Mouse (Mus musculus) intestine, embryonic 15.5 days (tissue): Measurements from ENCODE around the gene Spdya. TPM values are rescaled to one million over a fixed set of nuclear protein-coding genes. Genes with fewer than 3 reads are reported as not detected.
A peak's percentile ranks its signal among the peaks of the same experiment; 100 is the strongest.

Experiments used
- ATAC-seq: fragments of 200-750 bp; cut with Nextera tagmentation; 2 replicates; pipeline ENCODE4 v1.8.0; 2017; ENCODE audit warnings: moderate TSS enrichment, moderate library complexity
- H3K27ac ChIP-seq: fragments of 300-500 bp; sonication (generic); 2 replicates; pipeline ENCODE4 v1.5.1; 2015; ENCODE audit warnings: mild to moderate bottlenecking, inconsistent platforms
- H3K27me3 ChIP-seq: fragments of 300-500 bp; sonication (generic); replicated peaks from 2 replicates; pipeline ENCODE4 v1.6.1; 2015; ENCODE audit warnings: inconsistent platforms
- H3K36me3 ChIP-seq: fragments of 300-500 bp; sonication (generic); 2 replicates; pipeline ENCODE4 v1.6.1; 2015; ENCODE audit warnings: inconsistent platforms
- H3K4me1 ChIP-seq: fragments of 300-500 bp; sonication (generic); replicated peaks from 2 replicates; pipeline ENCODE4 v1.6.1; 2015; ENCODE audit warnings: inconsistent platforms
- H3K4me2 ChIP-seq: fragments of 300-500 bp; sonication (generic); replicated peaks from 2 replicates; pipeline ENCODE4 v1.6.1; 2015; ENCODE audit warnings: mild to moderate bottlenecking, inconsistent platforms
- H3K4me3 ChIP-seq: fragments of 300-500 bp; sonication (generic); replicated peaks from 2 replicates; pipeline ENCODE4 v1.5.1; 2015; ENCODE audit warnings: inconsistent platforms
- H3K9ac ChIP-seq: fragments of 300-500 bp; sonication (generic); 2 replicates; pipeline ENCODE4 v1.6.1; 2015; ENCODE audit warnings: inconsistent platforms
- H3K9me3 ChIP-seq: fragments of 300-500 bp; sonication (generic); 2 replicates; pipeline ENCODE4 v1.6.1; 2016; ENCODE audit warnings: inconsistent platforms
- WGBS: fragments of 180-500 bp; shearing (Covaris S2); methylation state at CpG from one replicate; pipeline ENCODE4 v1.1.7; 2015; 5-methylcytosine and 5-hydroxymethylcytosine counted together
- polyA plus RNA-seq: library from polyadenylated mRNA; unstranded; fragments of >200 nt; fragmentation: Nextera tagmentation; extraction: Ambion mirVana; gene quantifications from 2 replicates; pipeline ENCODE4 v1.2.1, GENCODE M21; 2015

The Spdya gene
- polyA plus RNA-seq, 1 experiment from 2014 or later, result 0.48 TPM

GRCm38 (mm10) chr17:71579176-71579705 lies 27.4 kb downstream of the Spdya start:
- 95% methylated on average over 1 of the region's 1 CpGs for WGBS
- Histone ChIP-seq H3K36me3 (no peaks in the 10 kb centered on the region), H3K4me3 (no peak overlapping the region), H3K9me3 (no peaks in the 10 kb centered on the region), H3K27ac (no peak overlapping the region), H3K4me1 (no peaks in the 10 kb centered on the region), H3K9ac (no peak overlapping the region), H3K4me2 (no peak overlapping the region), H3K27me3 (no peaks in the 10 kb centered on the region)
- no peak for ATAC-seq

GRCm38 (mm10) chr17:71597881-71598658 lies 46.2 kb downstream of the Spdya start:
- peak; percentile 75 for ATAC-seq
- under 1% methylated on average over 48 of the region's 48 CpGs for WGBS
- Histone ChIP-seq H3K27me3 (no peaks in the 10 kb centered on the region; the same call in 1 of the 2 replicates), H3K9me3 (no peaks in the 10 kb centered on the region), H3K4me3 (peak overlapping the region; percentile 67), H3K27ac (peak overlapping the region; percentile 81), H3K36me3 (no peaks in the 10 kb centered on the region), H3K4me2 (peak overlapping the region; percentile 83), H3K4me1 (0 out of 2 replicates have a peak, but pooled peaks cover 7% of the 10 kb centered on the region), H3K9ac (peak overlapping the region; percentile 66)

- no peaks in the 10 kb centered on the region; the same call in 1 of the 2 replicates for H3K27me3 ChIP-seq
- H3K9me3 ChIP-seq, result no peaks in the 10 kb centered on the region
- peak overlapping the region; percentile 66 for H3K9ac ChIP-seq
- H3K36me3 ChIP-seq, result no peaks in the 10 kb centered on the region
- peak overlapping the region; percentile 81 for H3K27ac ChIP-seq
- peak overlapping the region; percentile 83 for H3K4me2 ChIP-seq
- WGBS, result 5% methylated on average over 42 of the region's 42 CpGs
- H3K4me1 ChIP-seq, result 0 out of 2 replicates have a peak, but pooled peaks cover 7% of the 10 kb centered on the region
- peak overlapping the region; percentile 67 for H3K4me3 ChIP-seq
- ATAC-seq, result peak; percentile 98
These were observed 47.0 kb downstream of the Spdya start for GRCm38 (mm10) chr17:71598659-71599554.

DNA sequence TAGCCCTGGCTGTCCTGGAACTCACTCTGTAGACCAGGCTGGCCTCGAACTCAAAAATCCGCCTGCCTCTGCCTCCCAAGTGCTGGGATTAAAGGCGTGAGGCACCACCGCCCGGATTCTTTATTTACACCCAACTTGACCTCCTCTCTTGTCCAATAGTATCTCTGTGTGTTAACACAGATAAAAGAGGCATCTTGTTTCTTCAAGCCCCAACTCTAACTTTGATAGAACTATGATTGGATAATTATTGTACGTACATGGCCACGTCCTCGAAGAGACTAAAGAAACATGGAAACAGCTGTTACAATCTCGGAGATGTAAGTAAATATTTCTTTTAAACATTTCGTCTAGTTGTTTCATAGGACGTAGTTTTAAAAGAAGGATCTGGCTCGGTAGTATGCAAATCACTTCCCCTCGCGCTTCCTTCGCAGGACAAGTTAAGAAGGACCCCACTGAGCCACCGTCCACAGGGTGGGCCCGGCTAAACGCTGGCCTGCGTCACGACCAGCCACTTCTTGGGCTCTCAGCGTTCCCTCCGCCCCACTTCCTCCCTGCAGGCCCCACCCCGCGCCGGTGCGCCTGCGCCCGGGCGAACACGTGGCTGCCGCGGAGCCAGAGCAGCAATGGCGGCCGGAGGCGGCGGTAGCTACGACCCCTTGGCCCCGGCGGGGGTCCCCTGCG lies 63.9 kb downstream of the Spdya start, which contains the start of gene Wdr43:
TSS of gene Wdr43 (plus strand) at position 258 of the 681 bp plus-strand sequence.
- peak within 1 kb of the TSS; percentile 66 for H3K4me2 ChIP-seq
- no peaks in the 10 kb centered on the region for H3K9me3 ChIP-seq
- H3K27me3 ChIP-seq, result no peaks in the 10 kb centered on the region
- 5% methylated on average over 40 of the region's 40 CpGs for WGBS
- H3K4me3 ChIP-seq, result peak within 1 kb of the TSS; percentile 95
- H3K4me1 ChIP-seq, result peaks cover 11% of the 10 kb centered on the region
- peak within 1 kb of the TSS; percentile 93 for H3K9ac ChIP-seq
- H3K27ac ChIP-seq, result peak within 1 kb of the TSS; percentile 60
- peak; percentile 99 for ATAC-seq
- H3K36me3 ChIP-seq, result no peaks in the 10 kb centered on the region

GRCm38 (mm10) chr17:71616319-71617032 lies 64.6 kb downstream of the Spdya start:
- peaks cover 11% of the 10 kb centered on the region for H3K4me1 ChIP-seq
- peak overlapping the region; percentile 60 for H3K27ac ChIP-seq
- no peaks in the 10 kb centered on the region for H3K9me3 ChIP-seq
- peak; percentile 81 for ATAC-seq
- no peaks in the 10 kb centered on the region for H3K27me3 ChIP-seq
- peak overlapping the region; percentile 66 for H3K4me2 ChIP-seq
- peak overlapping the region; percentile 93 for H3K9ac ChIP-seq
- H3K36me3 ChIP-seq, result no peaks in the 10 kb centered on the region
- WGBS, result under 1% methylated on average over 59 of the region's 73 CpGs
- peak overlapping the region; percentile 95 for H3K4me3 ChIP-seq

- Histone ChIP-seq H3K27ac (no peak overlapping the region), H3K4me2 (peak overlapping the region; percentile 66), H3K9ac (peak overlapping the region; percentile 93), H3K9me3 (no peaks in the 10 kb centered on the region), H3K4me3 (peak overlapping the region; percentile 95), H3K36me3 (no peaks in the 10 kb centered on the region), H3K4me1 (peaks cover 11% of the 10 kb centered on the region), H3K27me3 (no peaks in the 10 kb centered on the region)
- ATAC-seq, result no peak
- WGBS, result 0% methylated on average over 10 of the region's 10 CpGs
These were observed 65.1 kb downstream of the Spdya start for GRCm38 (mm10) chr17:71617033-71617362.

DNA sequence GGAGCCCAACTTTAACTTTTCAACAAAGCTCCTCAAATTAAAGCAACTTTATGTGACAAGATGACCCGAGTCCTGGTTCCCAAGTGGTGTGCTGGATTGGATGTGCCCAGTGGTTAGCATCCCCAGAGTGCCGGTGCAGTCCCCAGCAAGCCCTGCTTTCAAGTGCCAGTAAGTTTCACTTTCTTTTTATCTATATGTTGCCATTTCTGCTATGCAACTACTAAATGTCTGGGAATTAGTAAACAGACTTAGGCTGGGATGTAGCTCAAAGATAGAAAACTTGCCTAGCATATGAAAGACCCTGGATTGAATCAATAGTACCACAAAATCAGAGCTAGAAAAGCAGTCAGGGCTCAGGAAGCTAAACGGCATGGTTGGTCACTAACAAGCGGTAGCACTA lies 66.1 kb downstream of the Spdya start:
- Histone ChIP-seq H3K4me2 (peak overlapping the region; percentile 66), H3K27me3 (no peaks in the 10 kb centered on the region), H3K4me1 (peaks cover 11% of the 10 kb centered on the region), H3K27ac (no peak overlapping the region), H3K9ac (no peak overlapping the region), H3K36me3 (no peaks in the 10 kb centered on the region), H3K9me3 (no peaks in the 10 kb centered on the region), H3K4me3 (peak overlapping the region; percentile 95)
- no peak for ATAC-seq
- 69% methylated on average over 4 of the region's 4 CpGs for WGBS

DNA sequence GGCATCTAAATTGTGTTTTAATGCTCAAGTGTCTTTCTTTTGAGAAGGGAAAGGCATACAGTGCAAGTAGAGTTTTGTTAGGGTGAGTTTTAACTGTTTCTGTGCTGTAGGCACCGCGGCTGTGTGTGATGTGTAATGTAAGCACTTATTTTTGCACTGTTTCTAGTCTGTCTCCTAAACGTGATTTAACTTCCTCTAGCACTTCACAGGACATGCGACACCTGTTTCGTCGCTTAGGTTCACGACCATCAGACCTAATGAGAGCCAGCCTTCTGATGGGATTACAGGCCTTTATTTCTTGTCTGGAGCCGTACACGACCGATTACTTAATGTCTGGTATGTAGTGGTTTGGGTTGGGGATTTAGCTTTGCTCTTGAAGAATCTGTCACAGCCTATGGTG lies 79.9 kb downstream of the Spdya start:
- Histone ChIP-seq H3K9me3 (no peaks in the 10 kb centered on the region), H3K9ac (no peak overlapping the region), H3K4me3 (no peak overlapping the region), H3K27ac (no peak overlapping the region), H3K27me3 (no peaks in the 10 kb centered on the region), H3K4me1 (no peaks in the 10 kb centered on the region), H3K36me3 (peaks cover 37% of the 10 kb centered on the region), H3K4me2 (no peak overlapping the region)
- ATAC-seq, result no peak
- WGBS, result 81% methylated on average over 10 of the region's 10 CpGs

DNA sequence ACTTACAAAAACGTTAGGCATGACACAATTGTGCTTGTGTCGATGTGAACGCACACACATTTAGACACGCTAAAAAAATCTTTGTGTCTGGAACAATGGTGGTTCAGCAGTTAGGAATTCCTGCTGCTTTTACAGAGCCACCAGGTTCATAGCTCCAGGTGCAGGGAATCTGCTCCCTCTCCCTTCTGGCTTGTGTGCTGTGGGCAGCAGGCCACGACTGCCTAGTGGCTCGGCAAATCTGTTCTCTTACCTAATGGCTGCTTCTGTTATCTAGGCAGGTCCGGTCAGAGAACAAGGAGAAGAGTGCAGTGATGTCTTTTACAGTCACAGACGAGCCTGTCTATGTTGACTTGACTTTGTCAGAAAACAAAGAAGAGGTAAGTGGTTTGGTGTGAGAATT lies 81.5 kb downstream of the Spdya start:
- Histone ChIP-seq H3K4me2 (no peak overlapping the region), H3K4me3 (no peak overlapping the region), H3K27me3 (no peaks in the 10 kb centered on the region), H3K27ac (no peak overlapping the region), H3K4me1 (no peaks in the 10 kb centered on the region), H3K36me3 (peaks cover 31% of the 10 kb centered on the region), H3K9me3 (no peaks in the 10 kb centered on the region), H3K9ac (no peak overlapping the region)
- WGBS, result 90% methylated on average over 8 of the region's 8 CpGs
- ATAC-seq, result no peak

DNA sequence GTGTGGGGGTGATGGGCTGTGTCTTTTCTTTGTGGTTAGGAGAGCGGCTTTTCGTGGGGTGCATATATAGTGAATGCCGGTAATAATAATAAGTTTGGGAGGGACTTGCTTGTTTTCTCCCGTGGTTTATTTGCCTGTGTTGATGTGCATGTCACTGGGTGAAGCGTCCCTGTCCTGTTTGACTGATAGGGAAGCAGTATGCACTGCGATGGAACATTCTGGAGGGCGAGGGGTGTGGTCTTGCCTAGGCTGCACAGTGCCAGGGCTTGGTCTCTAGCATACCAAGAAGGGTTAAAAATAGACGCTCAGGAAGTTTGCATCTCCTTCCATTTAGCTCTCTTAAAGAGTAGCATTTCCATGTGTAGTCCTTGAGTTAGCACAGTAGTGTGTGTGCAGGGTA lies 84.9 kb downstream of the Spdya start:
- no peak overlapping the region for H3K4me3 ChIP-seq
- H3K9me3 ChIP-seq, result no peaks in the 10 kb centered on the region
- H3K9ac ChIP-seq, result no peak overlapping the region
- no peaks in the 10 kb centered on the region for H3K27me3 ChIP-seq
- peaks cover 36% of the 10 kb centered on the region for H3K36me3 ChIP-seq
- WGBS, result 91% methylated on average over 8 of the region's 8 CpGs
- H3K4me2 ChIP-seq, result no peak overlapping the region
- H3K4me1 ChIP-seq, result no peaks in the 10 kb centered on the region
- ATAC-seq, result no peak
- H3K27ac ChIP-seq, result no peak overlapping the region

DNA sequence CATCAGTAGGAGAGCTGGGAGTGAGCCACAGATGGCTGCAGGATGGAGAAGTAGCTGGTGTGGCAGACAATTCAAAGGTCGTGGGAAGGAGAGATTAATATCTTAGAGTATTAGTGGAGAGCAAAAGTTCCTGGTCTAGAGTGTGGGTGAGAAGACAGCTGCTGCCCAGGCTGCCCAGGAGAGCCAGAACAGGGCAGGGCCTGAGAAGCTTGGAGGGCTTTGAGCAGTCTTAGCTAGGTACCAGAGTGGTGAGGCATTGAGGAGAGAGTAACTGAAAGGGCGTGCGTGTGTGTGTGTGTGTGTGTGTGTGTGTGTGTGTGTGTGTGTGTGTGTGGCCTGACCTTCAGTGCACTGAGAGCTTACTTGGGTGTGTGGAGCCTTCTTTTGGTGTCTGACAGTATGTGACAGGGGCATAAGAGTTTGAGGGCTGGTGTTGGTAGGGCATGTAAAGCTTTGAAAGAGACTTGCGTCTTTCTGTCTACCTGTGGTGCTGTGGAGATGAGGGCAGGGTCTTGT lies 85.9 kb downstream of the Spdya start:
- peaks cover 36% of the 10 kb centered on the region for H3K36me3 ChIP-seq
- H3K4me1 ChIP-seq, result no peaks in the 10 kb centered on the region
- no peak overlapping the region for H3K4me2 ChIP-seq
- WGBS, result 81% methylated on average over 4 of the region's 4 CpGs
- no peaks in the 10 kb centered on the region for H3K9me3 ChIP-seq
- H3K4me3 ChIP-seq, result no peak overlapping the region
- no peak overlapping the region for H3K9ac ChIP-seq
- ATAC-seq, result no peak; the same call in 1 of the 2 replicates
- H3K27ac ChIP-seq, result no peak overlapping the region
- H3K27me3 ChIP-seq, result no peaks in the 10 kb centered on the region
